Mouse (Mus musculus) Patski (cell line): ENCODE measurements at regions not wholly inside any gene's neighbourhood (a gene's known extent, or its start where the extent isn't known, plus 50 kb on each side); places are given as distances from the start of the nearest gene placed in this dataset.

Experiments
- ATAC-seq: fragments of 100-300 bp; one replicate; pipeline ENCODE4 v1.8.0; 2021
- CTCF ChIA-PET: fragments of 350-600 bp; sonication (Branson Sonifier 250); formaldehyde crosslinking; loops from one replicate; lab custom pipeline; 2022; ENCODE audit warnings: inconsistent platforms; lab: Charles Lee
- POLR2A ChIA-PET: fragments of 350-600 bp; sonication (Branson Sonifier 250); formaldehyde crosslinking; loops from one replicate; lab custom pipeline; 2022; ENCODE audit warnings: antibody characterized with exemption, inconsistent platforms; lab: Charles Lee
- DNase-seq: peaks from one replicate; pipeline ENCODE4 v3.0.0-alpha.2; 2011; ENCODE audit warnings: low read depth, low spot score
- H3K27me3 ChIP-seq: fragments of 371-371 bp; one replicate; pipeline ENCODE4 v1.5.1; 2021
- CTCF ChIP-seq: fragments of 100-300 bp; IDR thresholded peaks from one replicate; pipeline ENCODE4 v1.5.1; 2021
- in situ Hi-C: fragments of 300-500 bp; cut with MboI; formaldehyde crosslinking; loops from 3 replicates; pipeline ENCODE4 v1.11.1; 2018; ENCODE audit warnings: low pct_unique_long_range_greater_than_20kb, mixed read lengths

GRCm38 (mm10) chr5:64475736-64476519 lies 319.8 kb downstream of the Tbc1d1 start:
- ATAC-seq: peak; percentile 12
- no peak for TF ChIP-seq CTCF
- POLR2A ChIA-PET: interaction anchor here (0.6 to 0.7 kb wide), 2 partner anchors 19 to 21 kb away, joined by 3 to 4 read pairs; no protein-coding TSS in a partner anchor
- DNase-seq: peak; percentile 34
- in situ Hi-C loops: no loop called here
- H3K27me3 ChIP-seq: no peaks in the 10 kb centered on the region
- CTCF ChIA-PET: interaction anchor here (1.6 kb wide), 1 partner anchor 30 kb away, joined by 5 read pairs; no protein-coding TSS in a partner anchor

DNA sequence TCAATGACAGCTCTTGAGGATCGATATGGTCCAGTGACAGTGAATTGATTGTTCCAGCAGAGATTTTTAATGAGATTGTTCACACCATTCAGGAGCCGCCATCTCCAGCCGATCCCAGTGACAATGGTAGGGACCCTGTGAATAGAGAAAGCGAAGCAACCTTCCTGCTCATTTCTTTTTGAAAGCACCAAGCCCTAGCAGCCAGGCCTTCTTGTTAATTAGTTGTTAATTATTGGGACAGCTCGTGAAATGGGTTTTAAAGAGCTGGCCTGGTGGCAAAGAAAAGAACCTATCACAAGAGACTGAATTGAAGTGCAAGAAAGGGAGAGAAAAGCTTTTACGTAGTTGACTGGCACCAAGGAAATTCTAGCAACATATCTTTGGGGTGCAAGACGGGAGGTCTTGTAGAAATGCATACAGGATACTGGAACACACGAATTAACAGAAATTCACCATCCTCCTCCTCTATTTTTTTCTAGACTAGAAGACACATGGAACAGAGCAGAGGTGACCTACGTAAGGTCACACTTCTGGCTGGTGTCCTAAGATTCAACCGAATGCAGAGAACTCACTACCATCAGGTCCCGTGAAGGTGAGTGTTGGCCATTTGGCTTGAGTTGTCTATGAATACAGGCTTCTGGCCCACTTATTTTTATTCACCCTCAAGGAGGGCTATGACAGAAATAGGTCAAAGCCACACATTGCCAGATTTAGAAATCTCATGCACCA lies 320.7 kb downstream of the Tbc1d1 start:
- ATAC-seq (no peak), DNase-seq (no peak)
- CTCF ChIA-PET: interaction anchor here (1.6 to 2.5 kb wide), 2 partner anchors 9 to 29 kb away, joined by 5 to 6 read pairs; no protein-coding TSS in a partner anchor
- no peak for TF ChIP-seq CTCF
- POLR2A ChIA-PET: interaction anchor here (0.6 to 0.7 kb wide), 3 partner anchors 20 to 86 kb away, joined by 3 to 5 read pairs (median 4); no protein-coding TSS in a partner anchor
- in situ Hi-C loops: no loop called here
- no peaks in the 10 kb centered on the region for H3K27me3 ChIP-seq

- TF ChIP-seq CTCF: no peak
- H3K27me3 ChIP-seq: no peaks in the 10 kb centered on the region
- POLR2A ChIA-PET: interaction anchor here (1.1 to 1.3 kb wide), 2 partner anchors 10 to 328 kb away, joined by 3 read pairs; no protein-coding TSS in a partner anchor
- ATAC-seq (no peak), DNase-seq (no peak)
- in situ Hi-C loops: no loop called here
- CTCF ChIA-PET: interaction anchor here (0.9 to 3.2 kb wide), 8 partner anchors 10 to 402 kb away, joined by 3 to 10 read pairs (median 4); no protein-coding TSS in a partner anchor
Observed at GRCm38 (mm10) chr5:64478143-64478542, 322.0 kb downstream of the Tbc1d1 start.

- POLR2A ChIA-PET: interaction anchor here (0.5 to 1.4 kb wide), 6 partner anchors 10 to 384 kb away, joined by 3 to 5 read pairs (median 3); no protein-coding TSS in a partner anchor
Observed at GRCm38 (mm10) chr5:64478599-64479214, 322.6 kb downstream of the Tbc1d1 start.

DNA sequence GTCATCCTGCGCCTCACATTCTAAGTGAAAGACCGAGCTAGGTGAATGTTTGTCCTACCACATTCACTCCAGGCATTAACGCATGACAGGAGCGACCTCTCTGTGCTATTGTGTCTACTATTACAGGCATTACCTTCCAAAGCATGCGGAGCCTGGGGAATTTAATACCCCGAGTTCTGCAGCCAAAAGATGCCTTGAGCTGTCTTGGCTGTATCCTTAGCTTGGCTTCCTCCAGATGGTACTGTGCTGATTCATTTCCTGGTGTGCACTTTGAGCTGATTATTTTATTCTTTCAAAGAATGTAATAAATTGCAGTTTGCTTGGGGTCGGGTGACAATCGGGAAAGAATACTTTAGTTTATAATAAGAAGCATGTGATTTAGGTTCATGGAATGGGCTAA lies 323.2 kb downstream of the Tbc1d1 start:
- ChIA-PET CTCF (interaction anchor here (0.8 to 3.2 kb wide), 12 partner anchors 11 to 401 kb away, joined by 3 to 10 read pairs (median 4); no protein-coding TSS in a partner anchor), POLR2A (interaction anchor here (0.6 to 1.4 kb wide), 4 partner anchors 27 to 90 kb away, joined by 3 to 6 read pairs (median 4); no protein-coding TSS in a partner anchor)

More at GRCm38 (mm10) chr5:64478599-64479214, 322.6 kb downstream of the Tbc1d1 start:
- no peaks in the 10 kb centered on the region for H3K27me3 ChIP-seq
- in situ Hi-C loops: no loop called here
- CTCF ChIA-PET: interaction anchor here (0.8 to 3.2 kb wide), 12 partner anchors 11 to 401 kb away, joined by 3 to 10 read pairs (median 4); no protein-coding TSS in a partner anchor
- no peak for TF ChIP-seq CTCF
- DNase-seq (no peak), ATAC-seq (no peak)

DNA sequence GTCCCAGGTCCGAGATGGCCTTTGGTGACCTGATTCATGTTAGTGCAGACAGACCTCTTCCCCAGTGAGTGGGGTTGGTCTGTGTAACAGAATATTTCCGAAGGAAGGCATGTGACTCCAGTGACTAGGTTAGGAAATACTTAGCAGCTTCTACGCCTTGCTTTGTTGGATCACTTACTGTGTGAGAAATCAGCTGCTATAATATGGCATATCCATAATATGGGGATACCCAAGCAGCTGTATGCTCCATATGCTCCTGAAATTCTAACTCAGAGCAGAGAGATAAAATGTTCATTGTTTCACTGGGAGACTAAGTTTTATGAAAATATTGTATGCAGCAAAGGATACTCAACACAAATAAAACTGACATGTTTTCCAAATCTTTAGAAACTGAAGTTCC lies 318.1 kb upstream of the Klf3 start:
- no peak for TF ChIP-seq CTCF
- no peak for DNase-seq
- H3K27me3 ChIP-seq: no peaks in the 10 kb centered on the region
- no peak for ATAC-seq
- CTCF ChIA-PET: no interaction called here
- POLR2A ChIA-PET: no interaction called here
- in situ Hi-C loops: no loop called here

More for the DNA sequence above, 323.2 kb downstream of the Tbc1d1 start:
- DNase-seq: peak; percentile 71
- in situ Hi-C loops: no loop called here
- peak; percentile 70 for ATAC-seq
- H3K27me3 ChIP-seq: no peaks in the 10 kb centered on the region
- no peak for TF ChIP-seq CTCF

DNA sequence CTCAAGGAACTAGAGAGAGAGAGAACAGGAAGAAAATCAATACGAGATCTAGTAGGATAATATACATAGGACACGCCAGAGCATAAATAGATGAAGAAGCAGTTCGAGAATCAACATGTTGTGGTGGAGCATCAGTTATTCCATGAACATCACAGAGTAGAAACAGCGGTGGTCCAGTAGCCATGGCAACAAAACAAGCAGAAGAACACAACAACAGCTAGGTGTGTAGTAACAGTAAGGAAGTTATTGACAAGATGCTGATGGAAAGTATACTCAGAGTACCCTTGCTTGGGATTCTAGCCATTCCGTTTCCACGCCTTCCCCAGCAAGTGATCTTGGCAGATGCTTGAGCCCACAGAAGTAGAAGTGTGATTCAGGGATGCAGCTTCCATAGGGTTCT lies 317.3 kb upstream of the Klf3 start:
- no peaks in the 10 kb centered on the region for H3K27me3 ChIP-seq
- in situ Hi-C loops: no loop called here
- ChIA-PET POLR2A (no interaction called here), CTCF (no interaction called here)
- ATAC-seq: no peak
- DNase-seq: no peak
- no peak for TF ChIP-seq CTCF

- DNase-seq (no peak), ATAC-seq (no peak)
- H3K27me3 ChIP-seq: no peaks in the 10 kb centered on the region
- TF ChIP-seq CTCF: no peak
- in situ Hi-C loops: no loop called here
- ChIA-PET POLR2A (no interaction called here), CTCF (interaction anchor here (1.3 to 2.2 kb wide), 3 partner anchors 10 to 104 kb away, joined by 3 to 5 read pairs (median 3); no protein-coding TSS in a partner anchor)
Observed at GRCm38 (mm10) chr5:64486761-64487160, 316.4 kb upstream of the Klf3 start.

DNA sequence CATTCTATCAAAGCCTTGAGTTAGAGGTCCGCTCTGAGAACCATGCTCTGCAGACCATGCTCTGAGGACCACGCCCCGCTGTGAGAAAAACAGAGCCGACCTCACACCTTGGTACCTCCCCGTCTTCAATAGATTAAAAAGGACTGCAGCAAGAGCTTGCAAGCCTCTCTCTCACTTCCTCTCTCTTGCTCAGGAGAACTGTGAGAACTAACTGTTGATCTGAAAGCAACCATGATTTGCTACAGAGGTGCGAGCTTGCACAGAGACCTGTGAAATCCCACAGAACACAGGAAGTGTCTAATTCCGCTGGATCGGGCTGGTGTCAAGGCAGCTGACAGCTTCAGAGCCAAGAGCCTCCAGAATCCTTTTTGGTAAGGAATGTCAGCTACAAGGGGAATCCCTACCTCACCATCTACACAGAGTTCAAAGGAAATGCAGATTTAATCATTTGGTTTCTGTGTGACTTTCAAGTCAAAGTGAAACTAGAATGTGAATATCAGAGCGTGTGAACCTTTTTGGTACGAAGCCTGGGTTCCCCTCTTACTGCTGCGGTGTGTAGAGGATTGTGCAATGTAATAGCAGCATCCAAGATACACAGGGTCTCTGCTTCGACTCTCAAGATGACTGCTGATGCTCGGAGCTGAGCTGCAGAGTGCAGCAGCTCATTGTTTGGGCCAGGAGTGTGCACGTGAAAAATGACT lies 315.3 kb upstream of the Klf3 start:
- CTCF ChIA-PET: interaction anchor here (1.2 to 2.2 kb wide), 4 partner anchors 9 to 105 kb away, joined by 3 to 5 read pairs (median 4); no protein-coding TSS in a partner anchor
- no peaks in the 10 kb centered on the region for H3K27me3 ChIP-seq
- no peak for TF ChIP-seq CTCF
- ATAC-seq (no peak), DNase-seq (no peak)
- POLR2A ChIA-PET: interaction anchor here (0.6 to 0.8 kb wide), 3 partner anchors 8 to 552 kb away, joined by 3 read pairs; no protein-coding TSS in a partner anchor
- in situ Hi-C loops: no loop called here
